Mouse (Mus musculus) cortical plate, adult 2 months (tissue): ENCODE results near the gene Fam192a. TPM values are rescaled to one million over a fixed set of nuclear protein-coding genes. Genes with fewer than 3 reads are reported as not detected.
A peak's percentile ranks its signal among the peaks of the same experiment; 100 is the strongest.

Experiments
- H3K27ac ChIP-seq: fragments of 200-500 bp; 2 replicates; pipeline ENCODE4 v1.5.1; 2012; ENCODE audit warnings: low read length, control low read depth, inconsistent platforms; ENCODE audit not compliant: insufficient read depth
- H3K4me1 ChIP-seq: fragments of 200-500 bp; 2 replicates; pipeline ENCODE4 v1.6.1; 2011; ENCODE audit warnings: low read length; ENCODE audit not compliant: control insufficient read depth, insufficient read depth
- H3K4me3 ChIP-seq: fragments of 200-500 bp; 2 replicates; pipeline ENCODE4 v1.5.1; 2011; ENCODE audit warnings: mild to moderate bottlenecking, low read length, control low read depth; ENCODE audit not compliant: insufficient read depth
- CTCF ChIP-seq: fragments of 200-500 bp; IDR thresholded peaks from 2 replicates; pipeline ENCODE4 v1.5.1; 2011; ENCODE audit warnings: mild to moderate bottlenecking, control low read depth, low read length; ENCODE audit not compliant: insufficient read depth; ENCODE audit errors: extremely low read depth
- POLR2A ChIP-seq: fragments of 200-500 bp; IDR thresholded peaks from 2 replicates; pipeline ENCODE4 v1.6.1; 2011; ENCODE audit warnings: mild to moderate bottlenecking, low read length, control low read depth; ENCODE audit not compliant: insufficient read depth; ENCODE audit errors: extremely low read depth
- polyA plus RNA-seq: library from polyadenylated mRNA; depleted of rRNA; stranded (reverse); fragments of >200 nt; gene quantifications from 2 replicates; pipeline ENCODE4 v1.2.3, GENCODE M21; 2012

Gene Fam192a
- polyA plus RNA-seq, 1 experiment: 50.2 TPM

GRCm38 (mm10) chr8:94604030-94604429, 2.2 kb upstream of the Fam192a start:
- no peak overlapping the region for H3K27ac ChIP-seq
- TF ChIP-seq CTCF: no peak
- TF ChIP-seq POLR2A: no peak
- H3K4me1 ChIP-seq: no peaks in the 10 kb centered on the region
- H3K4me3 ChIP-seq: no peak overlapping the region

GRCm38 (mm10) chr8:94602471-94603131, 804 bp upstream of the Fam192a start:
- peak overlapping the region; percentile 76 for H3K27ac ChIP-seq
- no peaks in the 10 kb centered on the region for H3K4me1 ChIP-seq
- H3K4me3 ChIP-seq: peak overlapping the region; percentile 77
- TF ChIP-seq POLR2A (no peak), CTCF (no peak)

- Histone ChIP-seq H3K4me1 (no peaks in the 10 kb centered on the region), H3K4me3 (peak overlapping the region; percentile 77), H3K27ac (no peak overlapping the region)
- TF ChIP-seq POLR2A: no peak
- TF ChIP-seq CTCF: no peak
Measured at GRCm38 (mm10) chr8:94601034-94601606, 677 bp downstream of the Fam192a start.

- Histone ChIP-seq H3K4me1 (no peaks in the 10 kb centered on the region), H3K27ac (no peak overlapping the region), H3K4me3 (peak overlapping the region; percentile 77)
- TF ChIP-seq CTCF (no peak), POLR2A (no peak)
Measured at GRCm38 (mm10) chr8:94600478-94600877, 1.3 kb downstream of the Fam192a start.

- Histone ChIP-seq H3K27ac (no peak overlapping the region), H3K4me3 (no peak overlapping the region)
Measured at GRCm38 (mm10) chr8:94594211-94594610, 7.6 kb downstream of the Fam192a start.

GRCm38 (mm10) chr8:94591691-94592090, 10.1 kb downstream of the Fam192a start:
- Histone ChIP-seq H3K4me1 (no peaks in the 10 kb centered on the region; the same call in 1 of the 2 replicates), H3K27ac (no peak overlapping the region), H3K4me3 (no peak overlapping the region)
- no peak for TF ChIP-seq POLR2A
- no peak for TF ChIP-seq CTCF

More at GRCm38 (mm10) chr8:94594211-94594610, 7.6 kb downstream of the Fam192a start:
- no peak for TF ChIP-seq CTCF
- TF ChIP-seq POLR2A: no peak
- H3K4me1 ChIP-seq: no peaks in the 10 kb centered on the region; the same call in 1 of the 2 replicates

GRCm38 (mm10) chr8:94584238-94584817, 17.5 kb downstream of the Fam192a start:
- H3K27ac ChIP-seq: no peak overlapping the region
- H3K4me1 ChIP-seq: peaks cover 5% of the 10 kb centered on the region; the same call in 1 of the 2 replicates
- H3K4me3 ChIP-seq: no peak overlapping the region
- TF ChIP-seq POLR2A: no peak
- TF ChIP-seq CTCF: peak; percentile 86

GRCm38 (mm10) chr8:94582569-94582968, 19.2 kb downstream of the Fam192a start:
- no peak for TF ChIP-seq POLR2A
- no peak for TF ChIP-seq CTCF
- Histone ChIP-seq H3K4me3 (no peak overlapping the region), H3K27ac (no peak overlapping the region), H3K4me1 (peaks cover 5% of the 10 kb centered on the region; the same call in 1 of the 2 replicates)

GRCm38 (mm10) chr8:94581820-94582483, 19.8 kb downstream of the Fam192a start:
- TF ChIP-seq CTCF: no peak
- no peak for TF ChIP-seq POLR2A
- no peak overlapping the region for H3K27ac ChIP-seq

GRCm38 (mm10) chr8:94575148-94575547, 26.6 kb downstream of the Fam192a start:
- H3K27ac ChIP-seq: no peak overlapping the region
- H3K4me3 ChIP-seq: no peak overlapping the region
- no peak for TF ChIP-seq POLR2A
- no peak for TF ChIP-seq CTCF
- H3K4me1 ChIP-seq: peaks cover 22% of the 10 kb centered on the region

More at GRCm38 (mm10) chr8:94581820-94582483, 19.8 kb downstream of the Fam192a start:
- Histone ChIP-seq H3K4me1 (peaks cover 6% of the 10 kb centered on the region; the same call in 1 of the 2 replicates), H3K4me3 (no peak overlapping the region)
